16 mouse cellular contexts compared by ENCODE assay signal in the genomic region with DNA sequence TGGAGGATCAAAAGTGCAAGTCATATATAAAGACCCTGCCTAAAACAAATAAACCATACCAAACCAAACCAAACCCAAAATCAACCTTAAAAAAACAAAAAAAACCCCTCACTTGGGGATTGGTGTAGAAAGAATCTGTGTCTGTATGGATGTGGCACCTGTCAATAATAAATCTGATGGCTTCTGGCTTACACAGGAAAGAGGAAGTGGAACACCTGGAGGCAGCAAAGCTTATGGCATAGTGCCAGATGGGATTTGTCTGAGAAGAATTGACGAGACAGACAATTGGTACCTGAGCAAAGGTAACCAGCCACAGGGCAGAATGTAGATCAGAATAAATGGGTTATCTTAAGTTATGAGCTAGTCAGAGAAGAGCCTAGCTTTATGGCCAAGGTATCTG.
"Had no signal": no experiment of that assay in that cellular context is flagged by ENCODE, and none has a peak within 500 bp of the region (broad histone marks: within the 10 kb centered on the region; RNA-seq: fewer than 3 reads in every experiment).

No protein-coding gene starts in this region.

- H3K27ac ChIP-seq: lung, embryonic 15.5 days; macrophage; midbrain, embryonic 13.5 days; midbrain, embryonic 15.5 days; neural tube, embryonic 12.5 days had no signal

- H3K4me3 ChIP-seq: lung, embryonic 15.5 days; megakaryocyte, embryonic 14.5 days; midbrain, embryonic 13.5 days; midbrain, embryonic 15.5 days; neural tube, embryonic 12.5 days had no signal

- DNase-seq: liver, postnatal 0 days; lung, adult 2 months; lung, postnatal 14 days; lung, postnatal 36 days; right cerebral cortex, postnatal 14 days; thymus, adult 18-20 months; thymus, postnatal 14 days; thymus, postnatal 36 days had no signal

- H3K9ac ChIP-seq: liver, postnatal 0 days; lung, embryonic 15.5 days; midbrain, embryonic 13.5 days; midbrain, embryonic 15.5 days; neural tube, embryonic 12.5 days had no signal

- H3K9me3 ChIP-seq: lung, embryonic 15.5 days; megakaryocyte, embryonic 14.5 days; midbrain, embryonic 13.5 days; midbrain, embryonic 15.5 days; neural tube, embryonic 12.5 days had no signal

- ATAC-seq: liver, postnatal 0 days; lung, postnatal 0 days; midbrain, embryonic 13.5 days; midbrain, embryonic 15.5 days had no signal

- H3K27me3 ChIP-seq: lung, embryonic 15.5 days; megakaryocyte, embryonic 14.5 days; midbrain, embryonic 13.5 days; midbrain, embryonic 15.5 days; neural tube, embryonic 12.5 days had no signal

- H3K4me1 ChIP-seq: lung, embryonic 15.5 days; midbrain, embryonic 13.5 days; midbrain, embryonic 15.5 days; neural tube, embryonic 12.5 days had no signal

- H3K4me2 ChIP-seq: lung, embryonic 15.5 days; midbrain, embryonic 11.5 days; midbrain, embryonic 13.5 days; midbrain, embryonic 15.5 days; neural tube, embryonic 12.5 days had no signal
